Mouse (Mus musculus) adipocyte (in vitro differentiated cells): Measurements from ENCODE around the gene Tsnax.

ENCODE experiments used
- DNase-seq: peaks from one replicate; pipeline ENCODE4 v3.0.0-alpha.2; 2016; ENCODE audit warnings: low spot score

Tsnax gene

DNA sequence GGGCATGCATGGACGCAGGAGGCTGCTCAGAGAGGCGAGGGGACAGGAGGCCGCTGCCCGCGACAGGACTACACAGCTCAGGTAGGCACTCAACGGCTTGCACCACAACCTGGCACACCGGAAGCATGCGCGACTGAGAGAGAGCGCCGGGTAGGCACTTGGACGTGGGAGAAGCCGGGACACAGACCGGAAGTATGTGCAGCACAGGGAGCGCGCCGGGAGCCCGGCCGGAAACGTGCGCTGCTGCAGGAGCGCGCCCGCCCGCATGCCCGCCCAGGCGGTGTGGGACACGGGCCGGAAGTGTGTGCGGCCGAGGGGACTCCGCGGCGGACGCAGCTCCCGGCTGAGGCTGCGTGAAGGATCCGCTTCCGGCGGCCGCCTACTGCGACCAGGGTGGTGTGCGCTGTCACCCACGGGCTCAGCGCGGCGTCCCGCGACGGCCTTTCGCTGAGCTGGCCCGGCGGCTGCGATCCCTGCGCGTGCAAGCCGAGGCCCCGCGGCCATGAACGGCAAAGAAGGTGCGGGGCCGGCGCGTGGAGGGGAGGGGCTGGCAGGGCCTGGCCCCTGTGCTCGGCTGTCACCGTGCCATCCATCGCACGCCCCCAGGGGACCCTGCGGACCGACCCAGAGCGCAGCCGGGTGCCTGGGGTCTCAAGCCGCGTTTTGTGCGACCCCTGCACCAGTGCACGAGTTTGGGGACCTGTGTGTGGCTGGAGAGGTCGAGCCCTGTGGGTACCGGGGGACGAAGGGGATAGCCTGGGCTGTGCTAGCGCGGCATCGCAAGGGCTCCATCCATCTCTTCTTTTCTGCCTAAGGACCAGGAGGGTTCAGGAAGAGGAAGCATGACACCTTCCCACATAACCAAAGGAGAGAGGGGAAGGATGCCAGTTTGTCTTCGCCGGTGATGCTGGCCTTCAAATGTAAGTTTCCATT lies at the start of gene Tsnax:
Gene Tsnax (plus strand): TSS at position 303 of the 933 bp plus-strand sequence.
- peak; percentile 22 for DNase-seq

DNA sequence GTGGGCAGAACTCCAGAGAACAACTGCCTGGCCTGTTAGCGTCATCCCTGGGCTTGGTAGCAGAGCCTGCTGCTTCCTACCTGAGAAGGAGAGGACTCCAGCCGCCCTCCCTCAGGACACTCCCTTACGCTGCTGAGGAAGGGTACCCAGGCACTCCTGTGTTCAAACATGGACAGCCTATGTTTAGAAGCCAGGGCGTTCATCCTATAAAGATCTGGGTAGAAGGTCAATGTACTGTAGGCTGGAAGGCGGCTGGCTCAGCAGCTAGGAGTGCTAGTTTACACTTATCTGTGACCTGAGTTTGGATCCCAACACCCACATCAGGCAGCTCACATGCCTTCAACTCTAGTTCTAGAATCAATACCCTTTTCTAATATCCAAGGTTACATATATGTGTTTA lies 49.6 kb upstream of the Tsnax start:
- no peak for DNase-seq

DNA sequence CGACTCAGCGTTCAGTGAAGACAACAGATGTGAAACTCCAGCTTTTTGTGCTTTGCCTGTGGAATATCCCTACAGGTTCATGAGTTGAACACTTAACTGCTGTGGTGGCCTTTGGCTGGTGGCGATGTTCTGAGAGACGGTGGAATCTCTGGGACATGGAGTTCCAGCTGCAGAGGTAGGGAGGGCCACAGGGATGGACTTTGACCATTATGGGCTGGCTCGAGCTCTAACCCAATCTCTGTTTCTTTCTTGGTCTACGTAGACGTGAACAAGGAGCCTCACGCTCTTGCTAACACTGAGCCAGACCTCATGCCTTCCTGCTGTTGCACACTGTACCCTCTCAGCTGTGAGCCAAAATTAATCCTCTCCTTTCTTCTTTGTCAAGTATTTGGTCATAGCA lies 47.8 kb upstream of the Tsnax start:
- no peak for DNase-seq

DNA sequence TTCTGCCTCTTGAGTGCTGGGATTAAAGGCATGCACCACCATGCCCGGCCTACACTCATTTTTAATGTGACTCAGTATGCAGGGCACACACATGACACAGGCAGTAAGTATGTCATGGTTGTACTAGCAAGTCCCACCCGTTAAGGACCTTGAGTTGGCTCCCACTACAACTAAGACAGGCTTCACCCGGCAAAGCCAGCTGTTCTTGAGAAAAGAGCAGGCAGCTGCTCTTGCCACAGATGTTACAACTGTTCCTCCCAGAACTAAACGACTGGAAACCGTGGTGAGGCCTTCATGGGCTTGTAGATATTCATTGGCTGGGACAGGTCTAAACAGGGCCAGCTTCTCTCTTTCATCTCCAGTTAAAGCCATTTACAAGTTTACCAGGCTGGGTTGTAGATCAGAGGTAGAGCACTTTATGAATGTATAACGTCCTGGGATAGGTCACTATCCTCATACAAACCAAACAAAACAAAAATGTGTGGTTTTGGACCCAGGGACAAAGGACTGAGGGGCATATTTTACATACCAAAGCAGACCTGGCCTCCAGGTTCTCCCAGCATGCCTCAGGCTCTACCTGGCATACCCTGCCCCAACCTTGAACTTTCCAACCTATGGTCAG lies 42.4 kb upstream of the Tsnax start:
- no peak for DNase-seq

DNA sequence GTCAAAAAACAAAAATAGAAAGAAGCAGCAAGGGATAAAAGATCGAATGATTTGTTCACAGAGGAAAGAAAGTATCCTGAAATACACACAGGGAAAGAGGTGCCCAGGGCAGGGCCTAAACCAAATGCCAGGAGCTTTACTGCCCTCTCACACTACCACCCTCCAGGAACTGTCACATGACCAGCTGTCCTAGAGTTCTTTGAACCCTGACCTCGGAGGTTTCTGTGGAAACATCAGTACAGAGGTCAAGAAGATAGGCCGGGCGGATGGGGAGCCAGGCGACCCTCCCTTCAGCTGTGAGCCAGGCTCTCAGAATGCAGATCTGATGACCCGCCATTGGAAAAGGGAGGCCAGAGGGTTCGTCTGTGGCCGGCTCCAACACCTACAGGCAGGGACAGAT lies 39.6 kb upstream of the Tsnax start:
- no peak for DNase-seq

DNA sequence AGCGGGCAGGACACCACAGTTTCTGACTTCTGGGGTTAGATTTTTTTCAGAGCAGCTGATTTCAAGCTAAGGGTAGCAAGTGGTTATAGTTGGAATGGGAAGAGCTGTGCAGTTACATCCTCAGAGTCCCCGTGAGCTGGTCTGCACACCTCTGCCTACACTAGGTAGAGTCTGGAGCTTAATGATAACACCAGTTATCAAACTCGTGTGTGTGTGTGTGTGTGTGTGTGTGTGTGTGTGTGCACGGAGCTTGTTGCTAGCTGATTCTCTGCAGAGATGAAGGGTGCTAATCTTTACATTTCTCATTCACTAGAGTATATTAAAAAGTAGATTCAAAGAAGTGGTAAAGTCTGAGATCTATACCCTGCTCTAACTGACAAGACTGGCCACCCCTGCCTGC lies 38.5 kb upstream of the Tsnax start:
- no peak for DNase-seq

DNA sequence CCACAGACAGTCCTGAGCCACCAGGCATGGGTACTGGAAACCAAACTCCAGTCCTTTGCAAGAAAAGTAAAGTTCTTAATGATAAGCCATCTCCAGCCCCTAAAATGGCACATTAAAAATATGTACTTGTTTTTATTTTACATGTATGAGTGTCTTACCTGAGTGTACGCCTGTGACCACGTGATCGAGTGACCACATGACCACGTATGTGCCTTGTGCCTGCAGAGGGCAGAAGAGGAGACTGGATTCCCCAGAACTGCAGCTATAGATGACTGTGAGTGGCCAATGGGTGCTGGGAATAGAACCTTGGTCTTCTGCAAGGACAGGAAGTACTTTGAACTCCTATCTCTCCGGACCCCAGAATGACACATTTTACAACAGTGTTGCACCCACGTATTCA lies 36.6 kb upstream of the Tsnax start:
- DNase-seq = no peak

DNA sequence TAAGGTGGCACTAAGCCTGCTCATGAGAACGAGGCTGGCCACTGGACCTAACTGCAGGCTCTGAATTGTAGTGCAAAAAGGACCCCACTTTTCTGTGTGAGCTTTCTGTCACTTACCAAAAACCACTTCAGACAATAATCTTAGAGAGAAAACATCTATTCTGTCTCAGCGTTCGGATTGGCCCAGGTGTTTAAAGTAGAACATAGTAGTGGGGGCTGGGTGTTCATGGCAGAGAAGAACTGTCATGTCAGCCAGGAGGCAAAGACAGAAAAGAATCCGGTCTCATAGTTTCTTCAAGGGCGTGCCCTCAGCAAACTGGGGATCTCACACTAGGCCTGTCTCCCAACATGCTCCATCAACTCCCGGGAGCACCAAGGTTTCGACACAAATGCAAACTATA lies 34.8 kb upstream of the Tsnax start:
- no peak for DNase-seq

DNA sequence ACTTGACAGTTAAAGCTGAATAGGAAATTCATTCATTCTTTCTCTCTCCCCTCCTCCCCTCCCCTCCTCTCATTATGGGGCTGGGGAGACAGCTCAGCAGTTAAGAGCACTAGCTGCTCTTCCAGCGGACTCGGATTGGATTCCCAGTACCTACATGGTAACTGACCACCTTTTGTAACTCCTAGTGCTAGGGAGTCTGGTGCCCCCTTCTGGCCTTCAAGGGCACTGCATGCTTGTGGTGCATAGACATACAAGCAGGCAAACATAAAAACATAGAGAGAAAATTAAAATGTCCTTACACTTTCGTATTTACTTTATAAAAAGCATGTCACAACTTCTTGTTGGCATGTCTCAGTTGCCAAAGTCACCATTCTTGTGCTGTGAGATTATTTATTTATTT lies 32.8 kb upstream of the Tsnax start:
- no peak for DNase-seq

DNA sequence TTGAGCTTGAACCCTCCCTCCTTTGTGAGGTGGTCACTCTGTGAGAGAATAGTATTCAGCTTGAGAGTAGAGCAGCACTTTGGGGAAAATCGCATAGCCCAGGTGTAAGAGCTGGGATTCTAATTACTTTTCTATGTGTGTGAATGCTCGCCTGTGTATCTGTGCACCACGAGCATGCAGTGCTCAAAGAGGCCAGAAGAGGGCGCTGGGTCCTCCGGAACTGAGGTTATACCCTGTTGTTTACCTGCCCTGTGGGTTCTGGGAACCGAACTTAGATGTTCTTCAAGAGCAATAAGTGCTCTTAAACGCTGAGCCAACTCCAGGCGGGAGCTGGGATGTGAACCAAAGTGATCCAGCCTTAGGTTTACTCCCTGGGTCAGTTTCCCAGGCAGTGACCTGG lies 32.0 kb upstream of the Tsnax start:
- no peak for DNase-seq

DNA sequence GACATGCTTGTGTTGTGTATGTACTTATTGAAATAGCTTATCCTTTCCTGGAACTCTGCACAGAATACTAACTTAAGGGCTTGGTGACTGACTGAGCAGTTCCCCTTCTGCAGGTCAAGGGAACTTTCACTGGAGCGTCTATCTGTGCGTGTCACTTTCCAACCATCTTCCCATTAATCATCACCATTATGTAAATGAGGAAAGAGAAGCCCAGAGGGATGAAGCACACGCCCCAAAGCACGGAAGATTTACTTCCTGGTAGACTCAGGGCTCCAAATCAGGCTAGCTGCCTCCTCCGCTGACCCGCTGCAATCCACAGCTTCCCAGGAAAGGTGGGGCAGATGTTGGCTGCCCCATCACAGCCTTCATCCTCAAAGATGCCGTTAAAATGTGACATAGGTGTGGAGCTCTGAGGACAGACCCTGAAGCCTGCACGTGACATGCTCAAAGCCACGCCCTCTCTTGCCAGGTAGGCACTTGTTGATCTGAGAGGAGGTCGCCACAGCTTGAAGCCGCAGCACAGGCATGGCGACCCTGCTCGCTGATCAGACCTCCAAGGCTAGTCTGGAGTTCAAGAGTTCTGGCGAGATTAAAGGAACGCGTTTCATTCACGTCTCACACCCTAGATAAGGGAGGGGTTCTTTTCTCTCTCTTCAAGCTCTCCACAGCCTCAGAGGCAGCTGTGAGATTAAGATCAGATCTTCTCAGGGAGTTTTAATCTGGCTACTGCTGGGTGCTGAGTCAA lies 21.7 kb upstream of the Tsnax start:
- DNase-seq = no peak

DNA sequence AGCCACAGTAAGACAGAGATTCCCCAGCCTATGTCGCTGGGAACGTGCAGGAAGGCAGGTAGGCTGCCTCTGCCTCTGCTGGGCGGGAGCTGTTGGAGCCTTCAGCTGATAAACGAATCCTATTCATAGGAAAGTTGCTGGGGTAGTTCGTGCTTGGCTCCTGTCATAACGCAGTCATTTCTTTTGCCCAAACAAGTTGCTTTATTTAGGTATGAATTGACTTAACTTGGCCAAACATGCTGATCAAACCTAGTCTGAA lies 21.2 kb upstream of the Tsnax start:
- no peak for DNase-seq

DNA sequence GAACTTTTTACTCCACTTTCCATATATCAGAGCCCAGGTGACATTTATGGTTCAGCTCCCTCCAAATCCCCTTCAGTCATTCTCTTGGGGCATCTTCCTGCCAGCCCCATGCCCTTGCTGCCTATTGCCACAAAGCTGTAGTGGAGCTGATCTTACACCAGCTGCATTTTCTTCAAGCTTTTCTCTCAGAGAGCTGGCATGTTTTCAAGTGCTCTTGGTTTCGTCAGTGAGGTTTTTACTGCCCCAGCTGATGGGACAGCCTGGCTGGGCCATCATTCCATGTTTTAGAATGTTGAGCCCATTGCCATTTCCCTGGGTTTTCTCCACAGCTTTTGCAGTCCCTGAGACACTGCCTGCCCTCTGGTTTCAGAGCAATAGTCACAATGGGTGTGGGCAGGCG lies 17.0 kb upstream of the Tsnax start:
- peak; percentile 57 for DNase-seq

DNA sequence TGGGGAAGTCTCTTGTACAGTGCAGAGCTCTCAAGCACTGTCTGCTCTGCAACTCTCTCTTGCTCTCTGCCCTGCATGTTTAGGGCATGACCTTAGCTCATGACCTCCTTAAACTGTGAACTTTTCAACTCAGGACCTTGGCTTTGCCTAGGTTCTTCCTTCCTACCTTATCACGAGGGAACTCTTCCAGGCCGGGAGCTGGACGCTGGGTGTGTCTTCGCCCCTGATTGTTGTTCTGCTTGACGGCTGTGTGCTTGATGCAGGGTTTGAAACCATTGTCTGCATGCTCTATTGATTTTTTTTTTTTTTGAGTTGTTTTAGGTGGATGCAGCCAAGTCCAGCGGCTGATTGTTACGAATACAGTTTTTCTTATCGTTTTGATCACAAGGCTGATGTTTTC lies 11.3 kb downstream of the Tsnax start:
- no peak for DNase-seq

DNA sequence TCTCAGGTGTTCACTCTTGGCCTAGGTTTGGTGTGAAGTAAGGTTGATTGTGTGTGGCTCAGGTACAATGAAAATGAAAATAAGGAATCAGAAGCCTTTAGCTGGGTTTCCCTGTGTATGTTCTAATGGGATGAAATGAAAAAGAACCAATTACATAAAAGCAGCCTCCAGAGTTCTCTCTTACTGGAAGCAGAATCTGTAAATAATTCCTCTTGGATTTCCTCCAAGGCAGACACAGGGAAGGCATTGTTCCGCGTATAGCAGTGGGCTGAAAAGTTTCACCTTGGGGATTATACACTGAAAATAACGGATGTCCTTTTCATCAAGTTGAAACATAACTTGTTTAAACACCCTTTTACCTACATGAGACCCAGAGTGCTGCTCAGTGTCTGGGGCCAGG lies 14.4 kb downstream of the Tsnax start:
- no peak for DNase-seq

DNA sequence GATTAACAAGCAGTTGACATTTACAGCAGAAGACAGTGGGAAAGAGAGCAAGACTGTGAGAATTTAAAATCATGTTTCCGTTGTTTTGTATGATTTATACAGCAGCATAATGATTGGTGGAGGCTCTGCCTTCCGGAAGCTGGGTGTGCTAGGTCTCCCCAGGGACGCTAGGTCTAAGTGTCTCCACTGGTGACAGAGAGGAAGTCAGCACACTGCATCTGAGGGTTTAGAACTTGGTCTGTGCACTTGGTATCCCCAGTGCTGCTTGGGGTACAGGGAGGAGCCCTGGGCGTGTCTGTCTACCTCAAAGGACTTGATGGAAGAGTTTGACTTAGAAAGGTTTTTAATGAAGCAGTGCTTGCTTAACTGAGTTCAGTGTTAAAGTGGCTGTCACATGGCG lies 16.0 kb downstream of the Tsnax start:
- DNase-seq = no peak

DNA sequence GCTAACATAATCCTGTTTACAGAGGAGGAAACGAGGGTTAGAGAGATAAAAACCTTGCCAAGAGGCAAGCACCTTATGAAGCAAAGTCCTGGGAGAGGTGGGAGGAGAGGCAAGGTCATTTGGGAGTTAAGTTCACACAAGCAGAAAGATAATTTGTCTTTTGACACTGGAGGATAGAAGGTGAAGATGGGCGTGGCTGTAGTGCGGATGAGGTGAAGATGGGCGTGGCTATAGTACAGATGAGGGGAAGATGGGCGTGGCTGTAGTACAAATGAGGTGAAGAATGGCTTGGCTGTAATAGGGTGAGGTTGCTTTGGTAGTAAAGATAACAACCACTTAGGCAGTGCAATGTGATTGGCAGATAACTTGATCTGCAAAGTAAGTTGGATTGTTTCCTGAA lies 18.5 kb downstream of the Tsnax start:
- no peak for DNase-seq

DNA sequence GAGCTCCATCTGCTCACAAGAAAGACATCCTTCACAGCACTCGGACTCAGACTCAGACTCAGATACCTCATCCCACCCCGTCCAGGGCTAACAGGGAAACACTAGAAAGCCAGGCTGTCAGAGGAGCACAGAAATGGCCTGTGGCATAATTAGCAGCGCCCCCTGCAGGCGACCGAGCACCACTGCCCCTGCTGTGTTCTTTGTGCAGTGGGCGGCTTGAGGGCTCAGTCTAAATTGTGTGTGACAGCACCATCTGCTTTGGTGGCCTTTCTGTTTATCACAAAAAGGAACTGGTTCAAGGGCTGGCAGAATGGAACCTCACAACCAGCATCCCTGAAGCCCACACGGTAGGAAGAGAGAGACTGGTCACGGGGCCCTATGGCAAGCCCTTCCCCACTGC lies 21.9 kb downstream of the Tsnax start:
- peak; percentile 62 for DNase-seq

DNA sequence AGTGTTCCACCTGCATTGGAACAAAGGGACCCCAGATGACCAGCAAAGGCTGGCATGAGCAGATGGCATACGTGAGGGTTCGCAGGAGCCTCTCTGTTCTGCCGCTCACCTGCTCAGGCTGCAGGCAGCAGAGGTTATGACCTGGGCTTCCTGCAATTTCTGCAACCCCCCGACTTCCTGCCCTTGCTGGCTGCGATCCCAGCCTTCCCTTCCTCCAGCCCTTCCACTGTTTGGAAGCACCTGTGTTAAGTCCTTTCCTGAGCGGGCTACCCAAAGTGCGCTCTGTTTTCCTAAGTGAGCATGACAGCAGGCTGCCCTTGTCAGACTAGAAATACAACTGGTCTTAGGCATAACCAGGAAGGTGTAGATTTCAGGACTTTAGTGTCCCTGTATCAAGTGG lies 24.3 kb downstream of the Tsnax start:
- no peak for DNase-seq

DNA sequence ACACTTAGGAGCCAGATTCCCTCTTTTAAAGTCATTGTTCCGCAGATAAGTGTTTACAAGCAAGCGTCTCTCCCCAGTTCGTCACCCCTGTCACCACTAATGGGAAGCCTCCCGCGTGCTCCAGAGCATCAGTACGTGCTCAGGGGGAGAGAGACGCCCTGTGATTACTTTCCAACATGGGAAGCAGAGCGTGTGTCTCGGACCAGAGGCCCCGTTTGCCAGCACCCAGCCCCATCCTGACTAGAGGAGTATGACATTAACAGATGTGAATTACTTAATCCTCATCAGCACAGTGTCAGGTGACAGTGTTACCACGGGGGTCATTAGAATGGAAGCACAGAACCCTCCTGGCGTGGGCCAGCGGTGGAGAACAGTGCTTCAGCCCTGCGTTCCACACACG lies 25.9 kb downstream of the Tsnax start:
- DNase-seq = no peak

DNA sequence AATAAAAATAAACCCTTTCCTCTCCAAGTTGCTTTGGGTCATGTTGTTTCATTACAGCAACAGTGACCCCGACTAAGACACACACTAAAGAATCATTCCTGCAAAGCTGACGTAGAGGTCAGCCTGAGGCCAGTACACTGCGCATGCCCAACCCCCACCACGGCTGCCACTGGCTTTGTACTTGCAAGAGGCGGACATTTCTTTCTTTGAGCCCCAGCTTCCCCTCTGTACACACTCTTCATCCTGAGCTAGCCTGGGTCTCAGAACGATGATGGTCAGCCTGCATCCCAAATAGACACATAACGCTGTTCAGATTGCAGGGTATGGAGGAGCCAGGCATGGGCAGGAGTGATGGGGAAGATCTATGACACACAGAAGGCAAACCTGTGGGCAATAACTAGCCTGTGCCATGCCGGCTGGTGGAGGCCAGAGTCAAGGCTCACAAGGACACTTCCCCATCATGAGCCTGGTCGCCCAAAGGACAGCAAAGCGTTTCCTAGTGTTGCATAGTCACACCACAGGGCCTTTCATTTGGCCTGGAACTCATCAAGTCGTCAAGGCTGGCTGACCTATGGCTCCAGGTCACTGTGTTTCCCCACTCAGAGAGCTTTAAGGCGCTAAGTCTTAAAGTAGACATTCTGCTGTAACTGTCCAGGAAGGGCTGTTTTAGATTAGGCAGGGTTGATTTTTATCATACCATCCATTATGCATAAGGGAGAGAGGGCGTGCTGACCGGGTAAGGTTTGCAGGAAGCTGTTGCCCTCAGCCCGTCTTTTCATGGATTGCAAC lies 28.0 kb downstream of the Tsnax start:
- DNase-seq = no peak

DNA sequence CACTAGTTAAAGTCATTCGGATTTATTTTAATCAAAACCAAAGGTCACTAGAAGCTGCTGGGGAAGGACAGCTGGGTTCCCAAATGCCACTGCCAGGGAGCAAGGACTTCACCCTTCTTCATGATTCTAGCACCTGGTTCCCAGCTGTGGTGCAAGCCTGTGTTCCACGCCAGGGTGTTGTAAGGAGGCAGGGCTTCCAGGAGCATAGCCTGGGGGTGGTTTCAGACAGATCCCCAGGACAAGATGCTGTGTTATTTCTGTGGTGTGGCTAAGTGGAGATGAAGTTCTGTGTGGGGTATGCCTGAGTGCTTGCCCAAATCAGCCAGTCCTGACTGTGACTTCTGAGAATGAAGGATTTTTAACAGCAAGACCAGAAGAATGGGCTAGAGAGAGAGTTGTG lies 28.7 kb downstream of the Tsnax start:
- no peak for DNase-seq

DNA sequence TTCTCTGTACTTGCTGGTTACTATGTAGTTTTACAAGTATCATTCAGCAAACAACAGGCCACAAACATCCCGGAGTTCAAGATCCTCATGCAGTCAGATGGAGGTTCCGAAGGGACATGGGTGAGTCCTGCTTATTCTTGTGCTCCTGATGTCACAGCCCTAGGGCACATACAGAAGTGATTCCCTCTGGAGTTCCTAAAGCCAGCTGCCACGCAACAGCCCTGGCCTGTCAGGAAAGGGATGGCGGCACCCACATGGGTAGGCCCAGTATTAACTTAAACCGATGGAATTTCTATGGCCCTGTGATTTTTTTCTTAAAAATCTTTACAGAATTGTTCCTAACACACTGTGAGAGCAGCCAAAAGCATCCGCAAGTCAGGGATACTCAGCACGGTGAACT lies 30.6 kb downstream of the Tsnax start:
- DNase-seq = no peak
